Mouse (Mus musculus) small intestine, adult 2 months (tissue): Measurements from ENCODE around the gene Olfr1129. TPM values are rescaled to one million over a fixed set of nuclear protein-coding genes. Genes with fewer than 3 reads are reported as not detected.
"Not testable (repeated sequence)": the region's sequence is repeated elsewhere in the genome, so short reads cannot be mapped to it uniquely, and the experiment has no call there.

Source experiments
- H3K27ac ChIP-seq: fragments of 200-500 bp; 2 replicates; pipeline ENCODE4 v1.5.1; 2012; ENCODE audit warnings: low read depth, low read length, control low read depth, inconsistent platforms; ENCODE audit not compliant: insufficient read depth
- H3K27me3 ChIP-seq: fragments of 200-500 bp; 2 replicates; pipeline ENCODE4 v1.6.1; 2012; ENCODE audit warnings: mild to moderate bottlenecking, moderate library complexity, low read length, inconsistent platforms; ENCODE audit not compliant: control insufficient read depth, insufficient read depth
- H3K36me3 ChIP-seq: fragments of 200-500 bp; 2 replicates; pipeline ENCODE4 v1.6.1; 2012; ENCODE audit warnings: mild to moderate bottlenecking, low read length, control low read depth, inconsistent platforms; ENCODE audit not compliant: control insufficient read depth, insufficient read depth
- H3K4me1 ChIP-seq: fragments of 200-500 bp; 2 replicates; pipeline ENCODE4 v1.6.1; 2012; ENCODE audit warnings: low read length, inconsistent platforms, mixed read lengths; ENCODE audit not compliant: control insufficient read depth, insufficient read depth, insufficient read length
- H3K4me3 ChIP-seq: fragments of 200-500 bp; 2 replicates; pipeline ENCODE4 v1.5.1; 2012; ENCODE audit warnings: low read depth, mild to moderate bottlenecking, control low read depth, inconsistent platforms, low read length, moderate library complexity
- CTCF ChIP-seq: fragments of 200-500 bp; IDR thresholded peaks from 2 replicates; pipeline ENCODE4 v1.5.1; 2012; ENCODE audit warnings: low read depth, mild to moderate bottlenecking, control low read depth, inconsistent platforms, low read length, moderate library complexity, mixed read lengths; ENCODE audit not compliant: insufficient replicate concordance, insufficient read length; ENCODE audit errors: extremely low read depth
- POLR2A ChIP-seq: fragments of 200-500 bp; IDR thresholded peaks from 2 replicates; pipeline ENCODE4 v1.6.1; 2012; ENCODE audit warnings: low read depth, mild to moderate bottlenecking, control low read depth, inconsistent platforms, low read length, moderate library complexity
- WGBS: fragments of 180-500 bp; shearing (Covaris S2); methylation state at CpG from one replicate; pipeline ENCODE4 v1.1.7; 2018; 5-methylcytosine and 5-hydroxymethylcytosine counted together
- polyA plus RNA-seq: library from polyadenylated mRNA; depleted of rRNA; stranded (reverse); fragments of >200 nt; gene quantifications from 2 replicates; pipeline ENCODE4 v1.2.3, GENCODE M21; 2012; rRNA removed

Olfr1129 gene
- polyA plus RNA-seq: not detected in 2 replicates

DNA sequence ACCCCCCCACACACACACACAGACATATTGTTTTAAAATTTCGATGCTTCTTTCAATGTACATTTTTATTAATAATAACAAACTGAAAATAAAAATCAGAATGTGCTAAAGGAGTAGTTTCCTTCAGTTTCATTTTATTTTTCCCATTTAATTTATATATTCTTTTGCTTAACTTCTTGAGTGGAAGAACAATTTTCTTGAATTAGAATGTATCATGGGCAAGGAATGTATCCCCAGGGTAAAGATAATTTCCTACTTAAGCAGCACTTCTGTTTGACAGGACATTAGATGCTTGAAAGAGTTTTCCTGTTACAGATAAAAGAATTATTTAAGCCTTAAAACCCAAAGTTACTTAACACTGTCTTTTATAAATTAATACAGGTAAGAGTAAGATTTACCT, at the start of gene Olfr1129:
Gene Olfr1129 (plus strand): TSS at position 301 of the 400 bp plus-strand sequence.
- H3K36me3 ChIP-seq, H3K4me3 ChIP-seq, H3K27ac ChIP-seq, H3K4me1 ChIP-seq, H3K27me3 ChIP-seq: not testable (repeated sequence)
- WGBS: 50% methylated on average over 1 of the region's 1 CpGs

DNA sequence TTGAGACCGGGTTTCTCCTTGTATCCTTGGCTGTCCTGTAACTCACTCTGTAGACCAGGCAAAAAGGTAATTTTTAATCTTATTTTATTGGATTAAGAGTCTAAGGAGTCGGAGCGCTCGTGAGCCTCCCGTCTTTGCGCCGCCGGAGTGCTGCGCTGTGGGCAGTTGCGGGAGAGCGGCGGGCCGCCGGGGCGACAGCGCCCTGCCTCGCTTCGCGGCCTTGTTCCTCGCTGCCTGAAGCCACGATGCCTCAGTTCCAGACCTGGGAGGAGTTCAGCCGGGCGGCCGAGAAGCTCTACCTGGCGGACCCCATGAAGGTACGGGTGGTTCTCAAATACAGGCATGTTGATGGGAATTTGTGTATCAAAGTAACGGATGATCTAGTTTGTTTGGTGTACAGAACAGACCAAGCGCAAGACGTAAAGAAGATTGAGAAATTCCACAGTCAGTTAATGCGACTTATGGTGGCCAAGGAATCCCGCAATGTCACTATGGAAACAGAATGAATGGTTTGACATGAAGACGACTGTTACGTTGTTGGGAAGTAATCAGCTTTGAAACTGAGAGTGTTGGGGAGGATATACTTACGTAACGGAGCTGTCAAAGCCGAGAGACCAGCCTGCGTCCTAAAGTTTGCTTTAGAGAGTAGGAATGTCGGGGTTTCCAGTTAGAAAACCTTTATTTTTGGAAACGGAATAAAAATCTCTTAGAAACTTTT, 47.6 kb upstream of the Olfr1129 start:
- 37% methylated on average over 39 of the region's 39 CpGs for WGBS
- H3K4me1 ChIP-seq, H3K4me3 ChIP-seq, H3K27ac ChIP-seq, H3K36me3 ChIP-seq, H3K27me3 ChIP-seq: not testable (repeated sequence)

DNA sequence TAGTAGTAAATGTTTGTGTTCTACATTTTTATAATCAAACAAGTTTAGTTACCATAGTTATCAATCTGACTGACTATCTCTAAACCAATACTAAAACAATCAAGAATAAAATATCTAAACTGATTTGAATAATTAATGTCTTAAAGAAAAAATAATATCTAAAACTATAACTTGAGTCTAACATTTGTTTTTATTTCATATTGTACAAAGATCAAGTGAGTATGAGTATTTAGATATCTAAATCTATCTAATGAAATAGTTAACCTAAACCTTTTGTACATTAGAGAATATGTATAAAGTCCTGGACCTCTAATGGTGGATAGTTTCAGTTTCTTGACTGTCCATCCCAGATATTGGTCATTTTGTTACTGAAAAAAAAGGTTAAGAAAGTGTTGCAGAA, 42.2 kb upstream of the Olfr1129 start, which contains the start of gene Olfr153:
Gene Olfr153 (plus strand): TSS at position 301 of the 400 bp plus-strand sequence.
- H3K36me3 ChIP-seq: no peaks in the 10 kb centered on the region
- no peaks in the 10 kb centered on the region for H3K4me1 ChIP-seq
- no peak within 1 kb of the TSS for H3K4me3 ChIP-seq
- no peaks in the 10 kb centered on the region for H3K27me3 ChIP-seq
- no peak within 1 kb of the TSS for H3K27ac ChIP-seq
- TF ChIP-seq POLR2A: no peak
- no peak for TF ChIP-seq CTCF

- H3K36me3 ChIP-seq: no peaks in the 10 kb centered on the region
- no peak overlapping the region for H3K27ac ChIP-seq
- H3K4me1 ChIP-seq: no peaks in the 10 kb centered on the region
- H3K27me3 ChIP-seq: no peaks in the 10 kb centered on the region
- no peak overlapping the region for H3K4me3 ChIP-seq
- TF ChIP-seq POLR2A (no peak), CTCF (no peak)
- WGBS: 49% methylated on average over 2 of the region's 2 CpGs
Measured at GRCm38 (mm10) chr2:87534826-87535225, 38.9 kb upstream of the Olfr1129 start.

GRCm38 (mm10) chr2:87545442-87545841, 28.3 kb upstream of the Olfr1129 start, which contains the start of gene Olfr1128:
TSS of gene Olfr1128 (minus strand) at chr2:87545542.
- Histone ChIP-seq H3K27ac (no peak within 1 kb of the TSS), H3K4me1 (no peaks in the 10 kb centered on the region), H3K27me3 (no peaks in the 10 kb centered on the region), H3K36me3 (no peaks in the 10 kb centered on the region), H3K4me3 (no peak within 1 kb of the TSS)
- 81% methylated on average over 1 of the region's 1 CpGs for WGBS
- TF ChIP-seq CTCF (no peak), POLR2A (no peak)

DNA sequence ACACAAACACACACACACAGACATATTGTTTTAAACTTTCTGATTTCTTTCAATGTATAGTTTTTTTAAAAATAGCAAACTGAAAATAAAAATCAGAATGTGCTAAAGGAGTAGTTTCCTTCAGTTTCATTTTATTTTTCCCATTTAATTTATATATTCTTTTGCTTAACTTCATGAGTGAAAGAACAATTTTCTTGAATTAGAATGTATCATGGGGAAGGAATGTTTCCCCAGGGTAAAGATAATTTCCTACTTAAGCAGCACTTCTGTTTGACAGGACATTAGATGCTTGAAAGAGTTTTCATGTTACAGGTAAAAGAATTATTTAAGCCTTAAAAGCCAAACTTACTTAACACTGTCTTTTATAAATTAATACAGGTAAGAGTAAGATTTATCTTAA, 32.2 kb downstream of the Olfr1129 start, which contains the start of gene Olfr1130:
Gene Olfr1130 (plus strand): TSS at position 301 of the 400 bp plus-strand sequence.
- not testable (repeated sequence) for H3K27ac ChIP-seq, H3K36me3 ChIP-seq, H3K4me1 ChIP-seq, H3K4me3 ChIP-seq, H3K27me3 ChIP-seq

- H3K4me1 ChIP-seq: no peaks in the 10 kb centered on the region
- 68% methylated on average over 3 of the region's 3 CpGs for WGBS
- H3K4me3 ChIP-seq: no peak within 1 kb of the TSS
- TF ChIP-seq POLR2A (no peak), CTCF (no peak)
- H3K27me3 ChIP-seq: no peaks in the 10 kb centered on the region
- no peak within 1 kb of the TSS for H3K27ac ChIP-seq
- H3K36me3 ChIP-seq: no peaks in the 10 kb centered on the region
Measured at GRCm38 (mm10) chr2:87626804-87627203, 53.1 kb downstream of the Olfr1129 start, which contains the start of gene Olfr1131. TSS of gene Olfr1131 (plus strand) at chr2:87627104.

Other genes with a start within 250 kb of the Olfr1129 start
- not detected in 2 replicates for gene Olfr1120, start 219.1 kb upstream of the Olfr1129 start, polyA plus RNA-seq
- not detected in 2 replicates for gene Olfr1121, start 204.0 kb upstream of the Olfr1129 start, polyA plus RNA-seq
- not detected in 2 replicates for gene Olfr1122, start 188.1 kb upstream of the Olfr1129 start, polyA plus RNA-seq
- gene Olfr1123, start 157.3 kb upstream of the Olfr1129 start, polyA plus RNA-seq: not detected in 2 replicates
- not detected in 2 replicates for gene Olfr1124, start 143.6 kb upstream of the Olfr1129 start, polyA plus RNA-seq
- not detected in 2 replicates for gene Olfr1126, start 119.9 kb upstream of the Olfr1129 start, polyA plus RNA-seq
- gene Pramel7, start 76.8 kb upstream of the Olfr1129 start, polyA plus RNA-seq: not detected in 2 replicates
- gene Pramel6, start 67.3 kb upstream of the Olfr1129 start, polyA plus RNA-seq: not detected in 2 replicates
- not detected in 2 replicates for gene Olfr153, start 42.1 kb upstream of the Olfr1129 start, polyA plus RNA-seq
- not detected in 2 replicates for gene Olfr1128, start 28.4 kb upstream of the Olfr1129 start, polyA plus RNA-seq
- not detected in 2 replicates for gene Olfr1130, start 32.3 kb downstream of the Olfr1129 start, polyA plus RNA-seq
- gene Olfr1131, start 53.2 kb downstream of the Olfr1129 start, polyA plus RNA-seq: not detected in 2 replicates
- not detected in 2 replicates for gene Olfr1132, start 63.6 kb downstream of the Olfr1129 start, polyA plus RNA-seq
- not detected in 2 replicates for gene Olfr1133, start 73.5 kb downstream of the Olfr1129 start, polyA plus RNA-seq
- not detected in 2 replicates for gene Olfr1134, start 84.6 kb downstream of the Olfr1129 start, polyA plus RNA-seq
- not detected in 2 replicates for gene Olfr1135, start 99.8 kb downstream of the Olfr1129 start, polyA plus RNA-seq
- gene Olfr1136, start 120.0 kb downstream of the Olfr1129 start, polyA plus RNA-seq: not detected in 2 replicates
- not detected in 2 replicates for gene Olfr1137, start 139.3 kb downstream of the Olfr1129 start, polyA plus RNA-seq
- gene Olfr1138, start 166.1 kb downstream of the Olfr1129 start, polyA plus RNA-seq: not detected in 2 replicates
- gene Olfr1140, start 169.8 kb downstream of the Olfr1129 start, polyA plus RNA-seq: not detected in 2 replicates
- gene Olfr1141, start 180.1 kb downstream of the Olfr1129 start, polyA plus RNA-seq: not detected in 2 replicates
- gene Olfr152, start 205.6 kb downstream of the Olfr1129 start, polyA plus RNA-seq: not detected in 2 replicates
- not detected in 2 replicates for gene Olfr1143, start 226.7 kb downstream of the Olfr1129 start, polyA plus RNA-seq
- not detected in 2 replicates for gene Olfr1145, start 235.9 kb downstream of the Olfr1129 start, polyA plus RNA-seq